Mouse (Mus musculus): ENCODE results near the gene Tdrd7. TPM values are rescaled to one million over a fixed set of nuclear protein-coding genes. Genes with fewer than 3 reads are reported as not detected.

Tdrd7 gene
- total RNA-seq (2021): 10 to 100 TPM; 12.6 to 15.4 TPM
- long read RNA-seq, experiment 1, transcript Tdrd7-201 (17 exons, 3,716 nt): major isoform, 16 of 24 reads
- long read RNA-seq, experiment 1, partial matches to known transcripts: 2 of 24 reads
- long read RNA-seq, experiment 1, other reads (novel, unspliced or antisense): 6 of 24 reads
- long read RNA-seq, experiment 2, transcript Tdrd7-201 (17 exons, 3,716 nt): major isoform, 10 of 20 reads
- long read RNA-seq, experiment 2, partial matches to known transcripts: 2 of 20 reads
- long read RNA-seq, experiment 2, other reads (novel, unspliced or antisense): 8 of 20 reads

DNA sequence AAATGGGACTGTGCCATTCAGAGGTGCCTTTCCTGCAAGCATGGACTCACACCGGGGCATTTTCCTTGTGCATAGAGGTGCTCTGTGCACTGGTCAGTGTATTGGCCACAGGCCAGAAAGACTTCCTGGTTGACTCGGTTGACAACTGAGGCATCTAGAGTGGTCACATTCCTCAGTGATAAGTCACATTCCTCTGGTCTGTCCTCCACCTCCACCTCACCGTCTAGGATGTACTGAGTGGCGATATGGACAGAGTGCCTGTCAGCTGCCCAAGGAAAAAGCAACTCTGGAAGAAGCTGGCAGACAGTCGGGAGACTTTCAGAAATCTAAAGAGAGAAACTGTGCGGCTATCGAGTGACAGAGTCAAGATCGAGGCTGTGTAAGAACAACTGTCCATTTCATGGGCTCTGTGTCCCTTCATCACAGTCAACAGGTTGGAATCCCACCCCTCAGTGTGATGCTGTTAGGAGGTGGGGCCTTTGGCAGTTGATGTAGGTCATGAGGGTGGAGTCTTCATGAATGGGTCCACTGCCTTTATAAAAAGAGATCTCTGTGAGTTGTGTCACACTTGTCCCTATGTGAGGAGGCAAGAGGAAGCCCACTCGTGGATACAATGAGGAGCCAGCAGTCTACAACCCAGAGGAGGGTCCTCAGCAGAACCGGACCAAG is at the start of gene Tdrd7:
Gene Tdrd7, plus strand, starts transcription at position 564 of the 669 bp plus-strand sequence.
- no peak for DNase-seq

DNA sequence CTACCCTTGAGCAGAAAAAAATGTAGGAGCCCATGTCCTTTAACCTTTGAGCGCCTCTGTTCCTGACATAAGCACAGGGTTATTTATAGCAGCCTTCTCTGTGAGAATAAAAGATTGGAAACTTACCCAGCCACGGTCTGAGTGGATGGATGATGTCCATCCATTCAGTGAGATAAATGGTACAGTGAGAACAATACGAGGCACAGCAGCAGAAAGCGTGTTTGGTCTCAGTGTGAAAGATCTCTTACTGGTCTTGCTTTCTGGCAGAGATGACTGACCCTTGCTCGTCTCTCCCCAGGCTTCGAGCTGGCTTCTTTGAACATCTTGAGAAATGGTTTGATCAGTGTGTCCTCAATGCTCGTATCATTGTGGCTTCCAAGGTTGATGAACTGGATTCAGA is 48.0 kb upstream of the Tdrd7 start:
- DNase-seq: no peak

DNA sequence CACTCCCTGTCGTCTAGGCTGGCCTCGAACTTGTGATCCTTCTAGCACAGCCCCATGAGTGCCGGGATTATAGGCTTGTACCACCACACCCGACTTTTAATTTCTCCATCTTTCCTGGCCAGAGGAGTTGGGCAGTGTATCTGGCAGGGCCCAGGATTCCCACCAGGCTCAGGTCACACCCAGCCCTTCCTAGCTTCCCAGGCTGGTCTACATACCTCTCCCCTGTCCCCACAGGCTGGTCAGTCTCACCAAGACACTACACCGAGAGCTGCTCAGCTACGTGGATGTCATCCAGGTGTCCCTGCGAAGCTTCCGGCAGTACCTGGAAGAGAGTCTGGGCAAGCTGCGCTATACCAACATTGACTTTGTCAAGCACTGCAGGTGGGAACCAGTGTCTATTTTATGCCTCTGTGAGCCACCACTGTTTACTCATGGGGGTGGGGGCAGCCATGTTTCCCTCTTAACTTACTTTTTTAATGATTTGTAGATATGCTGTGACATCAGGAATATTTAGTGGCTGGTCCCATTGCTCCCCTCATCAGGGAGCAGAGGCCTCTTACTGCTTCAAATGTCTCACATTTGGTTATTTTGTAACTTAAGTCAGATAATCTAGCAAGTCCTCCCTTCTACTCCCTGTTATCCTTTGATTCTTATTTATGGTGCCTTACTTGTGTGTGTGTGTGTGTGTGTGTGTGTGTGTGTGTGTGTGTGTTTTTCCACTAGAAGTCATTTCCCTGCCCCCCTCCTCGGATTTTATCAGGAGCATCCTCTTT is 43.3 kb upstream of the Tdrd7 start:
- no peak for DNase-seq

DNA sequence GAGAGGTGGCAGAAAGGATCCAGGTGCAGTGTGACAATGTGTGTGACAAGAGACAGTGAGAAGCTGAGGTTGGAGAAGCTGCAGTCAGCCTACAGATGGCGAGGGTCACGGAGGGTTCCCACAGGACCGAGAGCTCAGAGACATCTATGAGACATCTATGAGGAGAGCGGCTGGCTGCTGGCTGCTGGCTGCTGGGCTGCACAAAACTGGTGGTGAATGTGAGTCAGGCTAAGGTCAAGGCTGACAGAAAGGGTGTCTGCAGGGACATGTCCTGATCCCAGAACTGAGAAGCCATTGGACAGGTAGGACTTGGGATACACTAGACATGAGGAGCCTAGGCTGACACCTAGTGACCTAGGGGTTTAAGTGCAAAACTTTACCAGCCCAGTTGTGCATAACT is 41.1 kb upstream of the Tdrd7 start:
- no peak for DNase-seq

DNA sequence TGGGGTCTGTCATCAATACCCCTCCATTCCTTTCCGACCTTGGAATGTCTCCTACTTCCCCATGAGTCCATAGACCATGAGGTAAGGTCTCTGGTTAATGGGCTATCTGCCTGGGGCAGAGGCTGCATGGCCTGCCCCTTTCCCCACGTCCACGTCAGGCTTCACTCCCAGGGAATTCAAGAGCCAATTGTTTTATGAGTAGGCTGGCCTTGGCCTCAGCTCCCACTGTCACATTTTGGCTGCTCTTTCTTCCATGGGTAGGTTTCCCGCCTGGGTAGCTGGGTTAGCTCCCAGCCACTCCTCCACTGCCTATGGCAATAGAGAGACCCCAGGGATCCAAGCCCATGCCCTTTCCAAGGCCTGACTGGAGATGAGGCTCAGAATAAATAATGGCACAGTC is 36.6 kb upstream of the Tdrd7 start:
- DNase-seq: no peak

DNA sequence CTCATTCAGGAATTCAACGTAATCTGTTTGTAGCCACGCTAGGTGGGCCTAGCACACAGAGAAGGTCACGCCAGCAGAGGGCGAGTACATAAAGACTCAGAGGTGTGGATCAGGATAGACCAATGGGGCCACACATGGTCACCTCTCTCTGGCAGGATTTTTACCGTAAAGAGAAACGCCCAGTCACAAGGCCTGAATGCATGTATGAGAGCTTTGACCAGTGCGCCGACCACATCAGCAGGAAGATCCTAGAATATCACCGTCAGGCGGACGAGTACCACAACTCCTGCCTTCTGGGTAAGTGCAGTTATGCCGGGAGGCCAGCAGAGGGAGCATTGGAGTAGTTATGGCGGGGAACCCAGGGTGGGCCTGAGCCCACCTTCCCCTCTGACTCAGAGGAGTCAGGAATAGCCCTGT is 23.5 kb upstream of the Tdrd7 start:
- DNase-seq: peak; percentile 65

DNA sequence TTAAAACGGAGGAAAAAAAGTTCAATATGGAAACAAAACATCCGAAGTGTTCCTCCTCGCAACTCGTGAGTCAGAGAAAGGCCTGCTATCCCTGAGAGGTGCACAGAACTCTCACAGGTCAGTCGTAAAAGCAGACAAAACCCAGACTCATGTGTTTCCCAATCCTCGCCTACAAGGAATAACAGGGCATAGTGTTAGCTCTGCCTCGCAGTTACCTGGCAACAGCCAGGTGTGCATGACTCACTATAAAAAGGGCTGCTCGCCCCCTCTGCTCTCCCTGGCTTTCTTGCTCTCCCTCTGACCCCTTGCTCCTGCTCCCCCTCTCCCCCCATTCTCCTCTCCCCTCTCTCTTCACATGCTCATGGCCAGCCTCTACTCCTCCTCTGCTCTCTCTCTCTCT is 17.4 kb upstream of the Tdrd7 start:
- DNase-seq: no peak

DNA sequence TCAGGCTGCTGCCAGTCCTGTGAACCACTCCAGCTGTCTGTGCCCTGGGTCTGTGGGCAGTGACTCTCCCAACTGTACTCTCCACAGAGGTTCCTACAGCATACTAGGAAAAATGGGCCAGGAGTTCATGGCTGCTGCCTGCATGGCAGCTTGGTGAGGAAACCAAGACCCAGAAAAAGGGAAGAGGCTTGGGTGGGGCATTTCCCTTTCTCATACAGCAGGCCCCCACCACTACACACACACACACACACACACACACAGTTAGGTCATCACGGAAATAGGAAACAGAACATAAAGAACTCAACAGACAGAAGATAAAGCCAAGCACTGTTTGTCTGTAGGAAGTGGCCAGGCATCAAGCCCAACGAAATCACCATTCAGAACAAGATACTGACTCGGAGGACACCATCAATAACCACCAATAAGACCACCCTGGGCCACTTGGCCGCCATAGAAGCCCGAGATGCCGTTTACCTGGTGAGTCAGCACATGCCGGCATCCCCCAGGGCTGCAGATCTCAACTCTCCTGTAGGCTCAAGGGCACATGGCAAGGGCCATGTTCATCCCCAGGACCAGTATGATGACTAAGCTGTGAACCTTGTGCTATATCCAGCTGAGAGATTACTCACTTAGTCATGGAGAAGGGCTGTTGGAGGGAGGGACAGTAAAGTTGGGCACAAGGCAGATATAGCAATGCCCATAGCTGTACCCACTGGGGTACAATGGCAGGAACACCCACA is 15.9 kb upstream of the Tdrd7 start:
- DNase-seq: no peak

DNA sequence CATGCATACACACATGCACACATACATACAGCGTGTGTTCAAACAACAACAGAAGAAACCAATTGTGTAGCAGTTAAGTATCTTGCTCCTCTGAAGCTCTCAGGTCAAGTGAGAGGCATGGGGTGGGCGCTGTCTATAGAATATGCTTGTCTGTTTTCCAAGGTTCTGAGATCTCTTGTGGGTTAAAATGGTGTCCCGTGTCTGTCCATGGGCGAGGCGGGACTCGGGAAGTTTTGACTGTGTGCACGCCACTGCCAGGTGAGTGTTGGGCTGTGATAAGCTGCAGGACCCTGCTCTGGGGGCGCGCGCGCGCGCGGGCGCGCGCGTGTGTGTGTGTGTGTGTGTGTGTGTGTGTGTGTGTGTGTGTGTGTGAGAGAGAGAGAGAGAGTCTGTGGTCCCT is 13.3 kb upstream of the Tdrd7 start:
- DNase-seq: no peak

DNA sequence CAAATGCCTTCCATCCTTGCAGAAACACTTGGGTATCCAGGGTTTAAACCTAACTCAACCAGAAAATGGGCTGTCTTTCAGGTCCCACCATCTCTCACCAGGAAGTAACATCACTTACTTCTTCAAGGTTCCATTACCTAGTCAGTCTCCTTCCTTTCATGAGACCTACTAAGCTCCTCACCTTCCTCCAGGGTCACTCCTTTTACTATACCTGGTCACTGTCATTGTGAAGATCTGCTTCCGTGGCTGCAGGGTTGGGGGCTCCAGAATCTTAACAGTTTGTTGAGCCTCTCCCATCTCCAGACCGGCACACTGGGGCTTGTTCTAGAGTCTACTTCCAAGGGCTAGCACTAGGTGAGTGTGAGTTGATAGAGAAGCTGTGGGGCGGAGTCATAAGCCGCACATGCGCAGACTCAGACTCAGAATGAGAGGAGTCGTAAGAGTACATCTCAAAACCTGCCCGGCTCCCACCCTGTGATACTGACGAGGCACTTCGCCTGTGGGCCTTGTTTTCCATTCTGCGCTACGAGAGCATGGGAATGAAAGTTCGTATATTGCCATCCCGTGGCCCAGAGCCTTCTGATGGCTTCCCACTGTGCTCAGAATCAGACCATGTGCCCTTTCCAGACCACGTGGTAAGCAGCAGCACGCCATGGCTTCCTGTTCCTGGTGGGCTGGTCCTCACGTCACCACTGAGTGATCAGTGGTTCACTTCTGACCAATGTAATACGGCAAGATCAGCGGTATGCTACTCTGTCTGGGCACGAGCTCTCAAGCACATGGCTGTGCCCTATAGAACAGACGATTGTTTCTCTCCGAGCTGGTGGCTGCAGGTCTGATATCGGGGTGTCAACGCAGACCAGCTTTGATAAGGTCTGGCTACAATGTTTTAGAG is 11.9 kb upstream of the Tdrd7 start:
- no peak for DNase-seq

DNA sequence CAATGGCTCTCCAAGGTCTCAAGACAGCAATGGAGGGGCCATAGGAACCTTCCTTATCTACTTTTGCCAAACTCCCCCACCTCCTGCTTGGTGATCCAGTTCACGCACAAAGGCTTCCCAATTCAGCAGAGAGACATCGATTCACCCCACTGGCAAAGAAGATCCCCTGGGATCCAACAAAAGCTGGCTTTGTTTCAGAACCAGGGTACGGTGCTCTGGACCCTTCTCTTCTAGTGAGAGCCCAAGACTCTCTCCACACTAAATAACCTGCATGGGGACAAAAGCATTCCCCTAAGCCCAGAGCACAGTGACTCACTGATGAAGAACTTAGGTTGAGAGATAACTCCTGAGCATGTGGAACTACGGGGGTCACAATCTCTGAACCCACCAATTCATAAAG is 9.9 kb upstream of the Tdrd7 start:
- no peak for DNase-seq

DNA sequence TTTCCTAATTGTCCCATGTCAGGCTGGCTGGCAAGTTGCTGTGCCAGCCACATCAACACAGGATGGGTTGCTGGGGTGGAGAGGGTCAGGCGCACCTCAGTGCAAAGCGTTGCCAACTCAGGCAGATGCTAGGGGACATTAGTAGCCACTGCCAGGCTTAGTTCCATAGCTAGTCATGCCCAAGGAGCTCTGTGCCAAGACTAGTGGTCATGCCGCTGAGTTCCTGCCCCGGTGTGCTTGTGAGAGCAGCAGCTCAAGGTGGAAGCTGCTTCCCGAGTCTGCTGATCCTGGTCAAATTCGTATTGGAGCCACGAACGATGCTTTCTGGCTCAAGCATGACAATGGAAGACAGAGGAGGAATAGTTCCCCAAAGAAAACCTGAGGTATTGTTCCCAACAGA is 9.0 kb upstream of the Tdrd7 start:
- DNase-seq: no peak

DNA sequence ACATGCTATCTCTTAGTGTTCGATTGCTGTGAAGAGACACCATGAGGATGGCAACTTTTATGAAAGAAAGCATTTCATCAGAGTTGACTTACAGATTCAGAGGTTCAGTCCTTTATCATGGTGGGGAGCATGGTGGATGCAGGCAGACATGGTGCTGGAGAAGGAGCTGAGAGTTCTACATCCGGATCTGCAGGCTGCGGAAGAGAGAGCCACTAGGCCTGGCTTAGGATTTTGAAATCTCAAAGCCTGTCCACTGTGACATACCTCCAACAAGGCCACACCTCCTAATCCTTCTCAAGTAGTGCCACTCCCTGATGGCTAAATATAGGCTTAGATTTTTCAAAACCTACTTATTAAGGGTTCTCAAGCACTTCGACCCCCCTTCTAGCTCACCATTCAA is 8.4 kb upstream of the Tdrd7 start:
- DNase-seq: no peak

DNA sequence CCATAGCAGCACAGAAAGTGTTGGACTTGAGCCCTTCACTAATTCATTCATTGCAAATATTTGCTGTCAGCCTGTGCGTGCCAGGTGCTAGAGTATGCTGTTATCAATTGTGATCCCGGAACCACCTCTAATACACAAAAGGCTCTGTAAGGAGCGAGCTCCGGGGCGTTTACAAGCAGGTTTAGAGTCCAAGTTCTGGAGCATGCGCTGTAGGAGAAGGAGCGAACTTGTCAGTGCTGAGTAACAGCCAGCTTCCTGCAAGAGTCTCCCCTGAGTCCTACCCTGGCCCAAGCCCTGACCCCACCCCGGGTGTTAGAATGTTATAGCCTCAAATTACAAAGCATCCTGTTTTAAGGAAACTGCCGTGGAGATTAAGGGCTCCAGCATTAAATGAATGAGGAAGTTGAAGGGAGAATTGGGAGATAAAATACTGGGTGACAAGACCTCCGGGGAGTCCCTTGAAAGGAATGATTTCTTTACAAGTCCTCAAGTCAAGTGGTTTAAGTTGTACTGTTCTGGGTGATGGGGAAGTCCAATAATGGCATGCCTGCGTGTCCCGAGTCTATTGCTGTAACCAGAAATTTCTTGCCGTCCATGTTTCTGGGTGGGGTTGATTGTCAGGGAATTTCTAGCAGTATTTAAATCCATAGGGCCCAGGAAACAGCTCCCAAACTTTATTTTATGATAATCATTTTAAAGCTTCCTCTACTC is 758 bp downstream of the Tdrd7 start:
- DNase-seq: peak; percentile 38

DNA sequence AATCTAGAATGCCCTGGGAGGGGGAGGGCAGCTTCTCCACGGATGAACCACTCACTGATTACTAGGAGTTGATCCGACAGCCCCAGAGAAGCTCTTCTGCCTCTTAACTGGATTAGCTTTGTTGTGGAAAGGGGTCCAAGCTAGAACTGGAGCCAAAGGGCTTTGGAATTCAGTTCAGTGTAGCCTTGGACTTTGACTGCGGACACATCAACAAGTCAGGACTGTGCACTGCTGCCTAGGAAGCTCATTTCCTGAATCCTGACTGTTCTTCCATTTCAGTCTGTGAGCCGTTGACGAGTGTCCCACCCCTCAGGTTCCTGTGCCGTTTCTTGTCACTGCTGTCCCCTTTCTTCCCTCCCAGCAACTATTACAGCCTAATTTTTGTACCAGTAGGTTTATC is 1.6 kb downstream of the Tdrd7 start:
- no peak for DNase-seq

DNA sequence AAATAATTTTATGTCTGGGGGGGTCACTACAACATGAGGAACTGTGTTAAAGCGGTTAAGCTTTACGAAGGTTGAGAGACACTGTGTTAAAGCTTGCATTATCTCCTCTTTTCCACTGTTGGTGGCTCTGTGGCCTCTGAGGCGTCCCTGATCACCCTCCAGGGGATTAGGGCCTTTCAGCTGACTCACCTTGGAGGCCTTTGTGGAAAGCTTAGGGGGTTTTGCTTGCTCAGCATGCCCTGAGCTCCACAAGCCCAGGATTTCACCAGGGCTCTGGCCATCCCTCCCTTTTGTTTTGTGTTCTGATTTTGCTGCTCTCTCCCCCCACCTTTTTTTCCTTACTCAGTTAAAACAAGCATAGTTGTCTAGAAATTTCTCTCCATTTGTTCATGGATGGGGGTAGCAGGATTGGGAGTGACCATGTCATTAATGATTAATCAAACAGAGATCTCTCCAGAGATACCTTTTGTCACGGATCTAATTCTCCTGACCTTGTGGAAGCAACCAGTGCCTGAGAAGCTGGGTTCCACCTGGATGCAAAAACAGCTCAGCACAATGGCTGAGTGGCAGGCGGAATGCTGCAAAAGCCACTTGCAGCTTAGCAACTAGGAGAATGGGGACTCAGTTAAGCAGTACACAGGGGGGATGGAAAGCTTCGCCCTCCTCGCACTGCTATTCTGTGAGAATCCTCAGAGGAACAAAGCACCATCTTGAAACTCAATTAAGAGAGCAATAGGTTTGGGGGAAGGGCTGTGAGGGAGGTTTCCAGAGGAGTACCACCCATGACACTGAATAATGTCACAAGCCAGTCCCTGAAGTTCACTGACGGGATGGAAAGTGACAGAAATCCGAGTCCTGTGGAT is 2.6 kb downstream of the Tdrd7 start:
- no peak for DNase-seq

DNA sequence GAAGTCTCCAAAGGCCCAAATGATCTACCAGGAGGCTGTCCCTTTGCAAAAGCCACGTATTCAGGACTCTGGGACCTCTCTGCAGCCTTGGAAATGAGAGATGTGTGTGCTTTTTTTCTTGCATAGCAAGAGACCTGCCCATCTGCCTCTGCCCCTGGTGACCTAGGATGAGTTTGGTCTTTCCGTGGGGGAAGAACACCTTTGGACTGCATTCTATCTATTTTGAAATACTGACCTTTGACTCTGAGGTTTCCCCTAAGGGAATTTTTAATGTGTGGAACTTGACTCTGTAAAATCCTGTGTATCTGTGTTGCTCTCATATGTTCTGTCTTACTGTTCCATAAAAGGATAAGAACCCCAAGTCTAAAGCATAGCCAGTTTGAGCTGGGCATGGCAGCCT is 3.9 kb downstream of the Tdrd7 start:
- DNase-seq: no peak

DNA sequence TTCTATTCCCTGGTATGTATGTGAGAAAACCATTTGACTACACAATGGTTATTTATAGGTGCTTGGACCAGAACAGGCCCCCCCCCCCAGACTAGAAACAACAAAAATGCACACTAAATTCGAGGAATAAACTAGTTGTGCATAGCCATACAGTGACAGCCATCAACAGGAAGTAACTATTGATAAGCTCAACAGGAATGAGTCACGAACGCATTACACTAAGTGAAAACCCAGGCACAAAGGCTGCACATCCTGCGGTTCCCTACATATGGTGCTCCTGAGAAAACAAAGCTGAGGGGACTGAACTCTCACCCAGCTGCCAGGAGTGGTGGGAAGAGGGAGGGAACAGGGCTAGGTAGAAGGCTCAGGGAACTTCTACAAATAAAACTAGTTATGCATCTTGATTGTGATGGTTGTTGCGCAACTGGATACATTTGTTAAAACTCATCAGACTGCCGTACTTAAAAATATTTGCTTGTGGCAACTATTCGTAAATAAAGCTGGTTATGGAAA is 5.0 kb downstream of the Tdrd7 start:
- no peak for DNase-seq

DNA sequence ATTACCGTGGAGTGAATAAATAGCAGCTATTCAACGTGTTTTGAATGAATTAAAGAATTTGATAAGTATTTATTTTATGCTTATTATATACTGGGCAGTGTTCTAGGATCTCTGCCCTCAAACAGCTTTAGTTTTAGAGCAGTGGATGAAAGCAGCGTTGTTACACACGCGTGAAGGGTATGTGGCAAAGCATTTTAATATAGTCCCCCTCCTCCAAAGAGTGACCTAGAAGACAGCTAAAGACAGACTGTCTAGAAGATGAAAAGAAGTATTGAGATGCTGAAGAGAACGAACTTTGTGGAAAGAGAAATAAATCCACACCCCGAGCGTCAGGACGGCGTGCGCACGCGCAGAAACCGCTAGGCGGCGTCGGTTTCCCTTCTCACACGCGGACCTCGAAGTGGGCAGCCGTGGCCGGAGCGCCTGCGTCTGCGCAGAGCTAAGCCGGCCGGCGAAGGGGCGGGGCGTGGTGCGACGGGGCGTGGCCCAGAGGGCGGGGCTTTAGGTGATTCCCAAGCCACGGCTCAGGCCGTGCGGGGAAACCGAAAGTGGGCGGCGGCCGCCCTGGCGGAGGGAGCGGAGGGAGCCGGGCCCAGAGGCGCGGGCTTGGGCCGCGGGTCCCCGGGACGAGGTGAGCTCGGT is 6.8 kb downstream of the Tdrd7 start:
- peak; percentile 100 for DNase-seq

Data from gastrocnemius, postnatal 10 days (tissue).